Mouse (Mus musculus) urinary bladder, postnatal 14 days (tissue): Measurements from ENCODE around the gene Olfr49.
A peak's percentile ranks its signal among the peaks of the same experiment; 100 is the strongest.

Experiments
- DNase-seq: peaks from one replicate; pipeline ENCODE4 v3.0.0; 2021; ENCODE audit warnings: low spot score

The Olfr49 gene

DNA sequence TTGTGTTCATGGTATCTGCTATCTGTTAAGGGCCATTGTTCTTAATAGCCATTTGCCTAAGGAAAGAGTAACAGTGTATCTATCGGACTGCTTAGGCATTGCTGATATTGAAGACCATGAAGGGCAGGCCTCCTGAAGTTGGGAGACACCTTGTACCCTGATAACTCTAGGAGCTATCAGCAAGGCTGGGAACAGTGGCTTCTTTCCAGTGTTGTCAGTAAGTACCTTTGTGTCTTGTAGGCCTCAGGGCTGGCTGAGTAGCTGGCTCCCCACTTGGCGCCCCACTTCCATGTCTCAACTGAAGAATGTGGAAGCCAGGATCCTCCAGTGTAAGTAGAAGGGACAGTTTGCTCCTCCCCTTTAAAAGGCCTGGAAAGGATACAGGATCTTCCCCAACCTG, 23.4 kb downstream of the Olfr49 start:
- no peak for DNase-seq

DNA sequence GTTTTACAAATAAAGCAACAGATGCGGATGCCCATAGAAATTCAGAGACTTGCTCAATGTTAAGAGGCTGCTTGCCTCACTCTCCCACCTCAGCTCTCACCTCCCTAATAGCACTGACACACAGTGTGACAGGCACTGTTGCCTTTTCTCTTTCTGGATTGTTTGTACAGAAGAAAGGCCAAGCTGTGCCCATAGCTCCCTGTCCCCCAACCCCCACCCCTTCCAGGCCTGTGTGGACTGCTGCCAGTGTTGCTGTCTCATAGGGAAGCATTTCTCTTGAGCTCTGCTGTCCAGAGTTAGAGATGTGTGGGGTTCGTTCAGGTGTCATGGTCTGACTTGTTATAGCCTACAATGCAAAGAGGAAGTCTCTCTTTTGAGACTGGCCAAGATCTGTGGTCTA, 24.5 kb downstream of the Olfr49 start:
- DNase-seq: no peak

DNA sequence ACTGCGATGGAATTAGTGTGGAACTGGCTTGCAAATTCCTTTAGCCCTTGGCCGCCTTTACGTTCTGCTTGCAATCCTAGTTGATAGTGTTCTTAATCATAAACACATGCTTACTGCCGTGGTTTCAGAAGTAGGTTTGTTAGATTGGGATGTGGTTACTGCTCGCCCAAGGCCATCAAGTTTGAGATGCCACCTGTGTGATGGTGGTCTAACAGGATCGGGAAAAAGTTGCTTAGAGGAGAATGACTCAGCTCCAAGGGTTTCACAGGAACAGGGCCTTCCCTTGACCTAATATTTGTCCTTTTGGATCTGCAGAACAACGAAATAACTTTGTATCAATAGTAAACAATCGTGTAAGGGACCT, 25.0 kb downstream of the Olfr49 start:
- no peak for DNase-seq

DNA sequence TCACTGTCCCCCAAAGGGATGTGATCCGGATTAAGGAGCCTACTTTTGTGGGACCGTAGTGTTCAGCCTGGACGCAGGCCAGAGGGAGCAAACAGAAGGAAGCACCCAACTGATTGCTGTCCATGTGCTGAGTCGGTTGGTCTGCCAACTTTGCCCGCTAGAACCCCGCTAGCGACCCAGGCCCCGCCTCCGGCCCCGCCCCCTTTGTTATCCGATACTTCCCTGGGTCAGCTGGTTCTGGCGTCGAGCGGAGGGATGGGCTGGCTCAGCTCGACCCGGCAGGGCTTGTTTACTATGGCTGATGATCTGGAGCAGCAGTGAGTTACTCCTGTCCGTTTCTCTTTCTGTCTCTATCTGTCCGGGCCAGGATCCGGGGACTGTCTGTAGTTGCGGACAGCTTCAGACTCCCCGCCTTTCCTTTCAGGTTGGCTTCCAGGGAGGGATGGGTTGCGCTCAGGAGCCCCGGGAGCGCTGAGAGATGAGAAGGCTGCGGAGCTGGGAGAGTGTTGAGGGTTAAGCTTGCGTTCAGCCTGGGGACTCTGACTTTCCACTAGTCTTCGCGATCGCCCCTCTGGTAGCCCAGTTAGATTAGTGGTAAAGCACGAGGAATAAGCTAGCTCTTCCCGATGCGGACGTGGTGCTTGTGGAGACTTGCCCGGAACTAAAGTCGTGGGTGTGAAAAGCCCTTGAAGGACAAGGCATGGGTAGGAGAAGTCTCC, 25.6 kb downstream of the Olfr49 start:
- peak; percentile 99 for DNase-seq

DNA sequence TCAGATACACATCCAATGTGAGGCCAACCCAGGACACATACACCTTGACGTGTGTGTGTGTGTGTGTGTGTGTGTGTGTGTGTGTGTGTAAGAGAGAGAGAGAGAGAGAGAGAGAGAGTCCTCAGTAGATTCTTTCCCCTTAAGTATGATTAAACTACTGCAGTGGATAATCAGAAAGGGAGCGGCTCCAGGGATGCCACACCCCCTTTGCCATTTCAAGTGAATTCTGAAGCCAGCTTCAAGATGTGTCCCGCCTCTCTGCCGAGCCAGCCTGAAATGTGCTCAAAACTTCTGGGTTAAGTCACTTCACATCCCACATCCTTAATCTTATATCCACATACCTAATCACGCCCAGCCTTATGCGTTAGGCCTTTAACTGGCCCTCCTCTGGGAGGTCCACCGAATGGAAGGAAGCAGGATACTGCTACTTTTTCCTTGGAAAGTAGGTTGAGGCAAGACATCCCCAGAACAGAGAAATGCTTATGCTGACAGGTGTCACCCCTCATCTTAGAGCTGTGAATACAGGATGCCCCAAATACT, 26.5 kb downstream of the Olfr49 start:
- DNase-seq: no peak

DNA sequence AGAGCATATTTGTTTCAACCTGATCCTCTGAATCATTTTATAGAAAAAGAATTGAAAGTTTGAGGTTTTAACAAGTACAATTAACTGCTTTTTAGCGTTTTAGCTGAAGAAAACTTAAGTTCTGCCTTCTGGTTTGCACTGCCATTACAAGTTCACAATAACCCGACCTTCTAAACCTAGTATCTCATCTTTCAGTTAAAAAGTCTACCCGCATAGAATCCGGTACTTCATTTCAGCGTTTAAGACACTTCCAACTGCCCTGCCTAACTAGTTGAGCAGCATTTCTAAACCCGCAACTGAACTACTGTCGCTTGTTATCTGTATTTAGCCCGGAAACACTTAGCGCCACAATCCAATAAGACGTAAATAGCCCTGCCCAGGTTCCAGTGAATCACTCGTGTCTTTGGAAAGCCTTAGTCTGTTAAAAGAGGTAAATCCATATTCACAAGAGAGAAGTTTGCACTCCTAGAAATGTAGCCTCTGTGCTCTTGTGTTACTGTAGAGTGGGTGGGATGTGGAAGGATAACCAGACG, 30.0 kb downstream of the Olfr49 start:
- DNase-seq: no peak

DNA sequence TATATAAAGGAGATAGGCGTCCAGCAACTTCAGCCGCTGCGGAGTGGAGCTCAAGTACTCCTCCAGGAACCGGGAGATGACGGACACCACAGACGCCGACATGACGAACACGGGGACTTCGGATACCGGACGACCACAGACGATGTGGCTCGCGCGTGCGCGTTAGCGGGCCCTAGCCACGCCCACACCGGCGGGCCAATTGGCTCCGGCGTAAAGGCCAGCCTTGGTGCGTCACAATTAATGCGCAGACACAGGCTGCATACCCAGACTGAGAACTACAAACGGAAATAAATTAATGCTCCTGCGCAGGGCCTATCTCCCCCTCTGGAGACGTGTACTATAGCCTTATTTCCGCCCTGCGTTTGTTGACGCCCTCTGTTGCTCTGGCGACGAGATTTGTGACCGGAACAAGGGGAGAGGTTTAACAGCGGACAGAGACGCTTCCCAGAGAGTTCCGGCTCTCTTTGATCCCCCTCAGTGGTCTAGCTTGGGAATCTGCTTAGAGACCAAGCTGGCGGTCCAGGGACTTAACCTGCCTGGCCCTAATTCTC, 30.9 kb downstream of the Olfr49 start, which contains the start of the genes Dad1 and Abhd4:
Dad1 (minus strand) TSS at position 364 of the 551 bp plus-strand sequence.
Abhd4 (plus strand) TSS at position 448 of the 551 bp plus-strand sequence.
- peak; percentile 98 for DNase-seq

DNA sequence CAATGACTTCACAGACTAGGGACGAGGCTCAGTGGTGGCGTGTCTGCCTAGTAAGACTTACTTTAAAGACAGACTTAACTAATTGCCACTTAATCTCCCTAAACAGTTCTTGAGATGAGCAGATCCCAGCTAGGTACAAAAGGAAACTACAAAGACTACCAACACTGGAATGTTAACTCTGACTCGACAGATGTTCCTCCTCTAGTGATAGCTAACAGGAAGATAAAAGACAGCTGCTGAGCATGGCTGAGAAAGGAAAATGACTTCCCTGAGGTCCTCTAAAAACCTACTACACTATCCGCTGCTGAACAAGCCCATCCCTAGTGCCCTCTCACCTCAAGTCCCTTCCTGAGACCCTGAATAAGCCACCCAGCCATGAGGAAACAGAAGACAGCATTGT, 34.6 kb downstream of the Olfr49 start:
- no peak for DNase-seq

DNA sequence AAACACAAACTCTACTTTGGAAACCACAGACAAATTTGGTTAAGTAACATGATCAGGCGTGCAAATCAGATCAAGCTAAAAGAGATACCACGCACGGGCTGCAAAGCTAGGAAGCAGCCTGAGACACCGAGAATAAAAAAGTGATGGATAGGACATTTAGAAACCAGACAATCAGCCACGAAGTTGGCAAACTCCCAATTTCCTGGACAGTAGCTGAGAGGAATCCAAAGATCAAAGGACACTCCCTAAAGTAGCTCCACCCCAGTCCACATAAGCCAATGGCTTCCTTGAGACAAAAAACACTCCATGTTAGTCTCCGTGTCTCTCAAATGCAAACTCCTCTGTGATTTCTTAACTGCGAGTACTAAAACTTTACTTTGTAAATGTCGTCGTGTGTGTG, 35.4 kb downstream of the Olfr49 start:
- no peak for DNase-seq

DNA sequence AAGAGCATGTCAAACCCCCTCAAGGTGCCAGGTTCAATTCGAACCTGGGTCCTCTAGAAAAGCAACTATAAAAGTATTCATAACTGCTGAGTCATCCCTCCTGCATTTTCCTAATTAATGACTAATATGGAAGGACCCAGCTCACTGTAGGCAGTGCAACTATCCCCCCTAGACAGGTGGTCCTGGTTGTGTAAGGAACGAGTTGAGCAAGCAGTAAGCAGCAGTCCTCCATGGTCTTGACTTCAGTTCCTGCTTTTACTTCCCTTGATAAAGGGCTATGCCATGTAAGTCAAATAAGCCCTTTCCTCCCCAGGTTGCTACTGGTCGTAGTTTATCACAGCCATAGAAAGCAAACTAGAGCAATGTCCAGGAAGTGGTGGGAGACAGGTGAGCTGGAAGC, 38.5 kb downstream of the Olfr49 start:
- no peak for DNase-seq

DNA sequence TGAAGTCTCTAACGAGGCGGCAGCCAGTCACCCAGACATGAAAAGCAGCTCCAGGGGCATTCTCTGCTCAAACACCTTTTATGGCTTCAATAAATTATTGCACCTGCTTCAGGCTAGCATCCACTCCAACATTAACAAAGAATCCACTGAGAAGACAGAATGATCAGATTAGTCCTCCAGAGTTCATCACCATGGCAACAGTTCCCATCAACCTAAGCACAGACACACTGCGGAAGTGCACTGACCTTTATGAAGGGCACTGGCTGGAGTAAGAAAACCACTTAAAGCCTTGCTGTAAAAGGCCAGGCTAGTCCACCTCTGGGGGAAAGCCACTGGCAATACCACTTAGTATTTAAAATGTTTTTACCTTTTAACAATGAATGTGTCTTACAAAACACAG, 40.6 kb downstream of the Olfr49 start:
- no peak for DNase-seq

DNA sequence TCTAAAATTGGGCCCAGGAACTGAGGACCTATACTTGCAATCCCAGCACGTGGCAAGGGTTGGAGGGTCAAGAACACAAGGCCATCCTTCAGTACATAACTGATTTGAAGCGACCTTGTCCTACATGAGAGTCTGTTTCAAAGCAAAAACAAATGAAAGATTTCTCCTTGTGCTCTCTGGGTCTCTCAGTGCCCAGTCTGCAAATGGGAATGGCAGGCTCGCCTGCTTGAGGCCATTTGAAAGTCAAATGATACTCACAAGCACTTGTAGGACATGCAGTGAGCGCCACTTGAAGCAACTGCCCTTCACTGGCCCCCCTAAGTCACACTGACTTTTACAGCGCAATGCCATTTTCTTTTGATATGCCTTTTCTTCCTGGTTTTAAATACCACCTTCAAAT, 44.2 kb downstream of the Olfr49 start:
- no peak for DNase-seq

DNA sequence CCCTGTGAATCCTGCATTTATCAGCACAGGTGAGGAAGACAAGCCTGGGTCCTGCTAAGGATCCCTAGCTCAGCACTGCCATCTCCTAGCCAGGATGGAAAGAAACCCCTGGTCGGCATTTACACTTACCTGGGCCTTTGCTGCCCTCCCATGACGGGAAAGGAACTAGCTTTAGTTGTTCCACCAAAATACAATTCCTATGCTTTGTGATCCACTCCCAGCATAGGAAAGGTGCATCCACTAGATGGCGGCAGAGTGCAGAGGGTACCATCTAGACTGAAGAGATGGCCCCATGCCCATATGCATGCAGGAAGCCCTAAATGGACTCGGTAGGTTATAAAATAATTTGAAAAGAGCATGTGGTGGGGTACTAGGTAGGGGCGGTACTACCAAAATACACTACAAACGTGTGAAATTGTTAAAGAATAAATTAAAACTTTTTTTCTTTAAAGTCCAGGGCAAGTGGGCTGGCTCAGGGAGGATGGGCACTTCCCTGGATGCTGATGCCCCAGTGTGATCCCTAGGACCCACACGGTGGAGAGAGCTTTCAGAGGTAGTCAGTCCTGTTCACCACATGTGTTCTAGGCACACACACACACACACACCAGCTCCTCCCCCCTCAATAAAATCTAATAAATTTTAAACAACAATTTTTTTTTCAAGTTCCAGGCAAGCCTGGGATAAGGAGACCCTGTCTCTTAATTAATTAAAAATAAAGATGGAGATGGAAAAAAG, 45.6 kb downstream of the Olfr49 start:
- peak; percentile 92 for DNase-seq

DNA sequence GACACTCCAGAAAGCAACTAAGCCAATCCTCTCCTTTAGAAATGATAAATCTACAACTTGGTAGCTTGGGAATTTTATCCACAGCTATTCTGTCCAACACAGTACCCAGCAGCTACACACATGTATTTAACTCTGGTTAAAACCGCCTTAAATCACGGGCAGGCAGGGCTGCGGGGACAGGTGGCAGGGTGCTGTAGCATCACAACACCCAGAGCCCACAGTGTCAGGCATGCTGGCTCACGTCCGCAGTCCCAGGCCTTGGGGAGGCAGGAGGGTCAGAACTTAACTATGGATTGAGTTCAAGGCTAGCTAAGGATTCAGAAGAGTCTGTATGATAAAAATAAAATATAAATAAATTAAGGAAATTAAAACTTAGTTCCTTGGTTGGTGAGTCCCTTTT, 47.9 kb downstream of the Olfr49 start:
- no peak for DNase-seq

DNA sequence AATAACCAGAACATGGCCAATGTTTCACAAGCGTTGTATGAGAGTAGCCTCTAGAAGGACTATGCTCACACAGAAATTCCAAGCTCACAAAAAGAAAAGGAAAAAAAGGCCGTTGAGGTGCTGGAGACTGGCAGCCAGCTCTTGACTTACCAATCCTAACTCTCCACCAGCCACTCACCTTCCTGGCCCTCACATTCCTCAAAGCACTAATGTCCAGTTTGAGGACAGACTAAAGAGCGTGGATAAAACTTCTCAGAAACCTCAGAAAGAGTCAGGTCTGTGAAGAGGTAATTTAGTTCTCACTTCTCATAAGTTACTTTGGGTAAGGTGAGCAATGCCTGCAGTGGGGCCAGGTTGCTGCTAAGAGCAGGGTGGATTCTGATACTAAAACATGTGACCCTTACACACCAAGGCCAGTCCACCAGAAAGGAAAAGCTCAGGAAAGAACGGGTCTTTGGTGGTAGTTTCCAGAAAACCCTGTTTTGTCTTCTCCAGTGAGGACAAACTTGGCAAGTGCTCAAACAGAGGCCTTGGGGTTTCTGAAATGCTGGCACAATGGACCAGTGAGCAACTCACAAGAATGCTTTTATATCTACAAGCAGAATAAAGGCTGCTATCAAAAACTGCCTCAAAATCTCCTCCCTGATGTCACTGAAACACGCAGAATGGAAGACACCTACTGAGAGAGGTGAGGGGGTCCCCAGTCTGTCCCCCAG, 48.8 kb downstream of the Olfr49 start:
- no peak for DNase-seq

DNA sequence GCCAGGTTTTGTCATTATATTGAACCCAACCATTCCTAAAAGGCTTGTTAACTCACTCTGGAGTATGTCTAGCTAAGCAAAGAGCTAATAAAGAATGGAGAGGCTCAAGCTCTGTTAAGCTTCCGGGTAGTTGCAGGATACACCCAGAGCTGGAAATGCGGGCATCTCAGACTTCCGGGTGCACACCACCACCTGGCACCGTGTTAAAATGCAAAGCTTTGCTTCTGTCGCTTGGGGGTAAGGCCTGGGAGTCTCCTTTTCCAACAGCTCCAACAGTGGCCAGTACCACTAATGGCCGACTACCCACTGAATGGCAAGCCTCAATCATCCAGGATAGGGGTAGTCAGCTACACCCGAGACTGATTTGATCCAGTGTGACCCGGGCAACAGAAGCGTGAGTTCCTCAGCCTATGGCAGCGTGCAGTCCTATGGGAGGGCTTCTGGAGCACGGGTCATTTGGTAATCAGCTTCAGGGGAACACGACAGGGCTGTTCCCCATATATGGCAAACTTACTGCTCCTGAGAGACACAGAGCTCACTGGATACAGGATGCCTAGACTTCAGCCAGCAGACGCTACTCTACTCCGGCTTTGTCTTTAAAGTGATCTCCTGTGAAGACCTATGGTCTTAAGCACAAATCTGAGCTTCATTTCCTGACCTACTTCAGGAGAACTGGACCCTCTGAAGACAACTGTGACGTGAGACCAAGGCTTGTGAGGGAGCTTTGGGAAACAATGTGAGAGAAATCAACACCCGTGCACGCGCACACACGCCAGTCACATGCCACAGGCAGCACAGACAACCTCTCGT, 50.3 kb downstream of the Olfr49 start:
- no peak for DNase-seq

DNA sequence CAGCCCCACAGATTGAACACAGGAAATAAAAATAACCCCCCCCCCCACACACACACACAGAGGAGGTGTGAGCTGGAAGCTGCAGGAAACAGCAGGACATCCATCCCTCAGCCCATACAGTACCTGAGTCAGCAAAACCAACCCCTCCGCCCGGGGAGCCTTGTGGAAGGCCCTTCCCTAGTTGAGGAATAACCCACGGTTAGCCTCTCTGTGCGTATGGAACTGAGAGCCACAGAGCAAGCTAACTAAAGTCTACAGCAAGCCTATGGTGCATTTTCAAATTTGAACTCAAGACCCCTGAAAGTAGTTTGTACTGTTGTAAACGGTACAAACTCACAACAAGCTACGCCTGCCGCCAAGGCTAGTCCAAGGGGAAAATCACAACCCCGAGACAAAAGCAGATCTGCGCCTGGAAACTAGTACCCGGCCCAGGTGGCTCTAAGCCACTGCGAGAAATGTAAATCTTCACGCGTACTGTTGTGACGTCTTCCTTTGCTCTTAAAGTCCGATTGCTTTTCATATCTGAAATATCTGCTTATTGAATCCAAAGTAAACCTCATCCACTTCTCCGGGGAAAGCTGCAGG, 51.1 kb downstream of the Olfr49 start:
- no peak for DNase-seq

DNA sequence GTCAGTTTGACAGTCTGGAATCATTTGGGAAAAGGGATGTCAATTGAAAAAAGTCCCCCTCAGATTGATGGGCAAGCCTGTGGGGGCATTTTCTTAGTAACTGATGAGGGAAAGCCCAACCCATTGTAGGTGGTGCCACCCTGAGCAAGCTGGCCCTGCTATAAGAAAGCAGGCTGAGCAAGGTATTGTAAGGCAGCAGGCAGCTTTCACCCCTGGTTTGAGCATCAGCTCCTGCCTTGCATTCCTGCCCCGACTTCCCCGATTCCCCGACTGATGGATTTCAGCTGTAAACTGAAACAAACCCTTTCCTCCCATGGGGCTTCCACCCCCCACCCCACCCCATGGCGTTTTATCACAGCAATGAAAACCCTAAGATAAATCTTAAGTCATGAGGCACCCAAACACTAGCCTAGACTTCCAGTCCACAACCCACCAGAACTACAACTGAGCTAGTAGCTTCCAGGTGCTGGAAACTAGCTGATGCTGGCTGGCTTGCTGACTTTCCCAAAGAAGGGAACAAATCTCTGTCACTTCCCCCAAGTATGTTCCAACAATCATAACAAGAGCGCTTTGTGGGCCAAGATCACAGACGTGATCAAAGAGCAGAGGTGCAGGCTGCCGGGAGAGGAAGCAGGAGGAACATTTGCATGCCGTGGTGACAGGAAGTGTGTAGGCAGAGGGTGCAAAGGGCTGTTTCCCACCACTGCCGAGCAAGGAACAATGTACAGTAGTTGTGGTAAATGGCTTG, 51.8 kb downstream of the Olfr49 start:
- peak; percentile 41 for DNase-seq

DNA sequence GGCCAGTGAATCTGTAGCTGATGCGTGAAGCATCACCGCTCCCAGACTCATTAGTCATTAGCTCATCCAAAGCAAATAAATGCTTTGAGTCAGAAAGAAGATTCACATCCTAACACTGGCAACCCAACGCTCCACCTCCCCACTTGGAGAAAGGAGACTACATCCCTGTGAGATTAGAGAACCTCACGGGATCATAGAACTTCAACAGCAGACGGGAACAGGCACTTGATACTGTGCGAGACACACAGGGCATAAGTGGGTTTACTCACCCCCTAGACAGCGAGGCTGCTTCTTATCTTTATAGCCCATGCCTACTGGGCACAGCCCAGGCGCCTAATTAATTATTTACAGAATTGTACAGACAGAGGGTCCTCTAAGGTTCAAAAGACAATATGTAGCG, 52.6 kb downstream of the Olfr49 start:
- DNase-seq: no peak
